Mouse (Mus musculus) thymus, adult 2 months (tissue): Measurements from ENCODE around the gene Gm49353. TPM values are rescaled to one million over a fixed set of nuclear protein-coding genes. Genes with fewer than 3 reads are reported as not detected.

Source experiments
- DNase-seq: peaks from one replicate; pipeline ENCODE4 v3.0.0; 2021
- H3K27ac ChIP-seq: fragments of 200-500 bp; 2 replicates; pipeline ENCODE4 v1.5.1; 2012; ENCODE audit warnings: low read length, control low read depth; ENCODE audit not compliant: control insufficient read depth, insufficient read depth
- H3K27me3 ChIP-seq: fragments of 200-500 bp; 2 replicates; pipeline ENCODE4 v1.6.1; 2012; ENCODE audit warnings: mild to moderate bottlenecking, low read length, moderate library complexity, mixed read lengths; ENCODE audit not compliant: control insufficient read depth, insufficient read depth
- H3K36me3 ChIP-seq: fragments of 200-500 bp; 2 replicates; pipeline ENCODE4 v1.6.1; 2012; ENCODE audit warnings: mild to moderate bottlenecking, low read length, moderate library complexity; ENCODE audit not compliant: control insufficient read depth, insufficient read depth
- H3K4me1 ChIP-seq: fragments of 200-500 bp; replicated peaks from 2 replicates; pipeline ENCODE4 v1.6.1; 2012; ENCODE audit warnings: low read length; ENCODE audit not compliant: control insufficient read depth, insufficient read depth
- H3K4me3 ChIP-seq: fragments of 200-500 bp; 2 replicates; pipeline ENCODE4 v1.5.1; 2012; ENCODE audit warnings: mild to moderate bottlenecking, low read length, control low read depth, moderate library complexity; ENCODE audit not compliant: control insufficient read depth, insufficient read depth
- CTCF ChIP-seq: fragments of 200-500 bp; IDR thresholded peaks from 2 replicates; pipeline ENCODE4 v1.5.1; 2012; ENCODE audit warnings: mild to moderate bottlenecking, control low read depth, low read length, moderate library complexity, borderline replicate concordance; ENCODE audit not compliant: control insufficient read depth, poor library complexity, insufficient read depth; ENCODE audit errors: extremely low read depth
- POLR2A ChIP-seq: fragments of 200-500 bp; IDR thresholded peaks from 2 replicates; pipeline ENCODE4 v1.6.1; 2012; ENCODE audit warnings: mild to moderate bottlenecking, low read length, control low read depth, moderate library complexity; ENCODE audit not compliant: control insufficient read depth, poor library complexity, insufficient read depth; ENCODE audit errors: extremely low read depth
- WGBS: fragments of 180-500 bp; shearing (Covaris S2); methylation state at CpG from one replicate; pipeline ENCODE4 v1.1.7; 2018; 5-methylcytosine and 5-hydroxymethylcytosine counted together
- polyA plus RNA-seq: library from polyadenylated mRNA; depleted of rRNA; stranded (reverse); fragments of >200 nt; gene quantifications from 2 replicates; pipeline ENCODE4 v1.2.3, GENCODE M21; 2012

Gene Gm49353
- polyA plus RNA-seq, 1 experiment, result not detected

DNA sequence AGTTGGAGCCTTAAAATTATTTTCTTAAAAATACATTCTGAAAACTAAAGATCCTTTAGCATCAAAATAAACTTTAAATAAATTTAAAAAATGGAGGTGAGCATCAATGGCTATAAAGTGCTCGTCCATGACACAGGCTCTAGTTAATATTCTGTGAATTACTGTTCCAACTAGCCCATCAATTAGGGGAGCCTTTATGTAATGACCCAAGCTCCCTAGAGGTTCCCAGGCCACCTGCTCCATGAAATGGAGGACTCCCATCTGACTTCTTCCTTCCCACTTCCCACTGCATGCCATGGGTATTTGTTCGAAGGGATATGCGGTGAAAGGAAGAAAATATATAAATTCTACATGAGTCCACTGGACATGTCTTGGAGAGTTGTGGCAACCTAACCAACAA is 18.5 kb upstream of the Gm49353 start:
- Histone ChIP-seq H3K27me3 (no peaks in the 10 kb centered on the region), H3K27ac (no peak overlapping the region), H3K36me3 (no peaks in the 10 kb centered on the region), H3K4me3 (no peak overlapping the region), H3K4me1 (no peaks in the 10 kb centered on the region)
- DNase-seq, result no peak
- TF ChIP-seq CTCF (no peak), POLR2A (no peak)
- WGBS, result 94% methylated on average over 3 of the region's 3 CpGs

DNA sequence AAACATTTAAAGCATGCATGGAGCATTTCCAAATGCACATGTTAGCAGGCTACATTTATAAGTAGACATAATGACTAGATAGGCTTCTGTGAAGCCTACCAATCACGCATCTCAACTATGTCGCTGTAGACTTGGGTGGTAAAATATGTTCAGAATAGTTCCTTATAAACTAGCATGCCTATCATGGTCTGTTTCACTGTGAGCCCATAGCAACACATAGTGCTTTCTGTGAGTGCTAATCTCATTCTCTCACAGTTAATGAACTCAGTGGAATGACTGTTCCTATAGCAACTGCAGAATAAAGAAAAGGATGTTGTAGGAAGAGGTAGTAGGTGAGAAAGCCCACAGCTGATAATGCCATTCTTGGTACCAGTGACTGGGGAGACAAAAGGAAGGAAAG is 17.7 kb upstream of the Gm49353 start:
- H3K36me3 ChIP-seq, result no peaks in the 10 kb centered on the region
- no peak overlapping the region for H3K27ac ChIP-seq
- DNase-seq, result no peak
- 97% methylated on average over 2 of the region's 2 CpGs for WGBS
- TF ChIP-seq POLR2A (no peak), CTCF (no peak)
- no peaks in the 10 kb centered on the region for H3K27me3 ChIP-seq
- H3K4me1 ChIP-seq, result no peaks in the 10 kb centered on the region
- no peak overlapping the region for H3K4me3 ChIP-seq

DNA sequence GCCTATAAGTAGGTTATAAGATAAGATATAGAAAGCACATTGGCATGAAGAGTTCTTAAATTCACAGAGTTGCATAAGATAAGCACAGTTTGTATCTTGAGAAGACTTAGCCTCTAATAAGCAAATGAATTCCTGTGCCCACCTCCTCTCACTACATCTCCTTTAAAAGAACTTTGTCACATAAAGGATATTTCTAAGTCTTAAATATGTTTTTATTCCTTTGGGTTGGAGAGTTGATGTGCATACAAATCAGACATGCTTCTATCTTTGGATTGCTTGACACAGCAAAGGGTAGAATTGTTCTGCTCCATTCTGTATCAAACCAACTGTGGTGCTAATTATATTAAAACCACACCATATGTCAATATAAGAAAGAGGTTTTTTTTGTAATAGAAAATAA is 5.0 kb upstream of the Gm49353 start:
- H3K27ac ChIP-seq, result no peak overlapping the region
- no peaks in the 10 kb centered on the region for H3K27me3 ChIP-seq
- no peak for DNase-seq
- H3K4me3 ChIP-seq, result no peak overlapping the region
- no peaks in the 10 kb centered on the region for H3K4me1 ChIP-seq
- no peaks in the 10 kb centered on the region for H3K36me3 ChIP-seq
- TF ChIP-seq POLR2A (no peak), CTCF (no peak)

DNA sequence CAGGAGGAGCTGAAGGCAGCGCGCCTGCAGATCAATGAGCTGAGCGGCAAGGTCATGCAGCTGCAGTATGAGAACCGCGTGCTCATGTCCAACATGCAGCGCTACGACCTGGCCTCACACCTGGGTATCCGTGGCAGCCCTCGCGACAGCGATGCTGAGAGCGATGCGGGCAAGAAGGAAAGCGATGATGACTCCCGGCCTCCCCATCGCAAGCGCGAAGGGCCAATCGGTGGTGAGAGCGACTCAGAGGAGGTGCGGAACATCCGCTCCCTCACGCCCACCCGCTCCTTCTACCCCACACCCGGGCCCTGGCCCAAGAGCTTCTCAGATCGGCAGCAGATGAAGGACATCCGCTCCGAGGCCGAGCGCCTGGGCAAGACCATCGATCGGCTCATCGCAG is 1.9 kb upstream of the Gm49353 start:
- TF ChIP-seq POLR2A (no peak), CTCF (no peak)
- Histone ChIP-seq H3K27me3 (no peaks in the 10 kb centered on the region), H3K27ac (no peak overlapping the region), H3K4me1 (no peaks in the 10 kb centered on the region), H3K36me3 (no peaks in the 10 kb centered on the region), H3K4me3 (no peak overlapping the region)
- 96% methylated on average over 33 of the region's 33 CpGs for WGBS
- no peak for DNase-seq

DNA sequence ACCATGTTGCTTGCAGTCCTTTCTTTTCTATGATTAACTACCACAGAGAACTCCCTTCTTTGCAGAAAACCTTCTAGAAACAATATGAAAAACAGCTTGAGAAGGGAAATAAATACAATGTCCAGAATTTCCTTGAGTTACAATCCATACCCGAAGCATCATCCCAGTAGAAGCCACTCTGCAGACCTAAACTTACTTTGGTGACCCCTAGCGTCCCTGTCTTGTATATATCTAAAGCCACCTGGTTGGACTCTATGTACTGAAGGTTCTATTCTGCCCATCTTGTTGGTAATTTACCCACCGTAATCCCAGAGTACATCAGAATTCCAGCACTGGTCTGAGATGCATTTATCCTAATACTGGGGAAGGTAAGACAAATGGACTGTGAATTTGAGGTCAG is 1.1 kb downstream of the Gm49353 start:
- TF ChIP-seq POLR2A (no peak), CTCF (no peak)
- no peak overlapping the region for H3K4me3 ChIP-seq
- no peak overlapping the region for H3K27ac ChIP-seq
- DNase-seq, result no peak
- 79% methylated on average over 3 of the region's 3 CpGs for WGBS
- no peaks in the 10 kb centered on the region for H3K4me1 ChIP-seq
- H3K36me3 ChIP-seq, result no peaks in the 10 kb centered on the region
- H3K27me3 ChIP-seq, result no peaks in the 10 kb centered on the region

DNA sequence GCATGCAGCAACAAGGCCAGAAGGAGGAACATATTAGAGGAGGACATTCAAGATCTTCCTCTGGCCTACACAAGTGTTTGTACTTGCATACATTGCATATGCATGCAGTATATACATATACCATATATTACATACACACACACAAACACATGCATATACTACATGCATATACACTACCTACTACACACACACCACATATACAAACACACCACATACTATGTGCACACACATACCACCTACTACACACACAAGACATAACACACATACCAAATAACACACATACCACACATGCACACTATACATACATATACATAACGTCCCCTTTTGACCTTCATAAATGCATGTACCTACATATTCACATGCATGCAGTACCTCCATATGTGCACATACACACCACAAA is 1.9 kb downstream of the Gm49353 start:
- no peak for TF ChIP-seq POLR2A
- TF ChIP-seq CTCF, result no peak
- 100% methylated on average over 1 of the region's 1 CpGs for WGBS
- no peaks in the 10 kb centered on the region for H3K4me1 ChIP-seq
- no peaks in the 10 kb centered on the region for H3K36me3 ChIP-seq
- no peak overlapping the region for H3K4me3 ChIP-seq
- no peaks in the 10 kb centered on the region for H3K27me3 ChIP-seq
- no peak overlapping the region for H3K27ac ChIP-seq
- no peak for DNase-seq

GRCm38 (mm10) chr10:29206730-29207129 is 8.0 kb downstream of the Gm49353 start:
- Histone ChIP-seq H3K27me3 (no peaks in the 10 kb centered on the region), H3K4me3 (no peak overlapping the region), H3K27ac (no peak overlapping the region), H3K4me1 (no peaks in the 10 kb centered on the region), H3K36me3 (no peaks in the 10 kb centered on the region)
- TF ChIP-seq POLR2A (no peak), CTCF (no peak)
- DNase-seq, result no peak
